Mouse (Mus musculus): ENCODE results near the gene Zc3h12d.

DNA sequence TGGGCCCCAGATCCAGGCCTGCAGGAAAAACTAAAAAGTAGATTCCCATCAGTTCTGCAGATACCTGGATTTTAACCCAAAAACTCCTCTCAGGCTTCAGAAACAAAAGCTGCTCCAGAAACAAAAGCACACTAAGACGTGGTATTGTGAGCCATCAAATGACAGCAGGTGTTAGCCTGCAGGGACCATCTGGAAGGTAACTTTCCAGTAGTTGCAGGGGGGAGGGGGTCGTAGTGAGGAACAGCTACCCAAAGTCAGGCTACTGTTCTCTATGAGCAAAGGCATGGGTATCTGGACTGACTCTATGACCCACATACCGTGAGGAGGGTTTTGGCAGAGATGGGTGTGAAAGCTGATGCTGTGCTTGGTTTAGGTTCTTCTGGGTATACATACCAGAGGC is 8.5 kb downstream of the Zc3h12d start:
- TF ChIP-seq CTCF (IDR thresholded peaks at IDR 0.05; ENCODE audit: low read depth), result no peak
- TF ChIP-seq EP300 (IDR thresholded peaks at IDR 0.05; ENCODE audit: low read depth), result no peak
